Mouse (Mus musculus): Measurements from ENCODE around the gene Gm20388. TPM values are rescaled to one million over a fixed set of nuclear protein-coding genes. Genes with fewer than 3 reads are reported as not detected.

The Gm20388 gene
- polyA plus RNA-seq, 1 experiment from 2014 or later: not detected

GRCm38 (mm10) chr8:122475580-122476320 is 2565.1 kb downstream of the Gm20388 start, which contains the start of the genes Rnf166 and Ctu2:
Gene Rnf166, minus strand, starts transcription at chr8:122476064.
Gene Ctu2, plus strand, starts transcription at chr8:122476143.
- H3K9me3 ChIP-seq (replicated peaks): no peaks in the 10 kb centered on the region
- H3K4me3 ChIP-seq: peak within 1 kb of the TSS; percentile 98
- peak within 1 kb of the TSS; percentile 97 for H3K9ac ChIP-seq
- H3K4me2 ChIP-seq: peak within 1 kb of the TSS; percentile 88
- peak within 1 kb of the TSS; percentile 86 for H3K27ac ChIP-seq
- peaks cover 39% of the 10 kb centered on the region for H3K36me3 ChIP-seq
- peak; percentile 88 for ATAC-seq (replicated peaks; ENCODE audit: insufficient number of reproducible peaks, insufficient read depth, low FRiP score, low read depth)
- H3K4me1 ChIP-seq (replicated peaks): peaks cover 32% of the 10 kb centered on the region
- WGBS: under 1% methylated on average over 98 of the region's 103 CpGs
- no peaks in the 10 kb centered on the region for H3K27me3 ChIP-seq

GRCm38 (mm10) chr8:122482448-122482847 is 2571.8 kb downstream of the Gm20388 start:
- peaks cover 91% of the 10 kb centered on the region for H3K36me3 ChIP-seq
- H3K9me3 ChIP-seq (replicated peaks): no peaks in the 10 kb centered on the region
- ATAC-seq (replicated peaks; ENCODE audit: insufficient number of reproducible peaks, insufficient read depth, low FRiP score, low read depth): no peak
- 89% methylated on average over 8 of the region's 8 CpGs for WGBS
- H3K27ac ChIP-seq: no peak overlapping the region
- no peaks in the 10 kb centered on the region for H3K27me3 ChIP-seq
- H3K9ac ChIP-seq: no peak overlapping the region
- H3K4me2 ChIP-seq: no peak overlapping the region
- no peaks in the 10 kb centered on the region for H3K4me1 ChIP-seq (replicated peaks)
- H3K4me3 ChIP-seq: no peak overlapping the region

GRCm38 (mm10) chr8:122483877-122484276 is 2573.2 kb downstream of the Gm20388 start:
- 93% methylated on average over 7 of the region's 7 CpGs for WGBS
- Histone ChIP-seq H3K4me3 (no peak overlapping the region), H3K36me3 (peaks cover 89% of the 10 kb centered on the region), H3K9ac (no peak overlapping the region), H3K27ac (no peak overlapping the region), H3K4me1 (replicated peaks) (no peaks in the 10 kb centered on the region), H3K27me3 (no peaks in the 10 kb centered on the region), H3K4me2 (no peak overlapping the region), H3K9me3 (replicated peaks) (no peaks in the 10 kb centered on the region)
- no peak for ATAC-seq (replicated peaks; ENCODE audit: insufficient number of reproducible peaks, insufficient read depth, low FRiP score, low read depth)

DNA sequence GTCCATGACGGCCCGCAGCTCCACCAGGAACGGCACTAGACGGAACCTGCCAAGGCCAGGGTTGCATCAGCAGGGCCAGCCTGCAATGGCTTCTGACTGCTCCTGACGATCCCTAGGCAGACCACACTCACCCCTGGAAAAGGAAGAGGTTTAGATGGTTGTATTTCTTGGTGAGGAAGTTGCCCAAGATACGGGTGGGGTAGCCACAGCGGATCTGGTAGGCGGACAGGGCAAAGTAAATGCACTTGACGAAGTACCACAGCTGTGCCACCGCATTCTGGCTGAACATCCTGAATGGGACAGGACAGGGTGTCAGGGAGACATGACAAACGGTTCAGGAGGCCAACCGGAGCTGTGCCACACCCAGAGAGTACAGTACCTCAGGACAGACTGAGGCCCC is 2574.2 kb downstream of the Gm20388 start:
- Histone ChIP-seq H3K4me2 (no peak overlapping the region), H3K9me3 (replicated peaks) (no peaks in the 10 kb centered on the region), H3K27me3 (no peaks in the 10 kb centered on the region), H3K27ac (no peak overlapping the region), H3K4me1 (replicated peaks) (no peaks in the 10 kb centered on the region), H3K4me3 (no peak overlapping the region), H3K9ac (no peak overlapping the region), H3K36me3 (peaks cover 89% of the 10 kb centered on the region)
- WGBS: 84% methylated on average over 12 of the region's 12 CpGs
- no peak for ATAC-seq (replicated peaks; ENCODE audit: insufficient number of reproducible peaks, insufficient read depth, low FRiP score, low read depth)

- H3K4me2 ChIP-seq: no peak overlapping the region
- no peak overlapping the region for H3K9ac ChIP-seq
- ATAC-seq (replicated peaks; ENCODE audit: insufficient number of reproducible peaks, insufficient read depth, low FRiP score, low read depth): no peak
- no peak overlapping the region for H3K27ac ChIP-seq
- H3K9me3 ChIP-seq (replicated peaks): no peaks in the 10 kb centered on the region
- no peak overlapping the region for H3K4me3 ChIP-seq
- WGBS: 94% methylated on average over 9 of the region's 9 CpGs
- no peaks in the 10 kb centered on the region for H3K27me3 ChIP-seq
- peaks cover 75% of the 10 kb centered on the region for H3K36me3 ChIP-seq
- H3K4me1 ChIP-seq (replicated peaks): no peaks in the 10 kb centered on the region
These were observed 2577.7 kb downstream of the Gm20388 start for GRCm38 (mm10) chr8:122488387-122488786.

DNA sequence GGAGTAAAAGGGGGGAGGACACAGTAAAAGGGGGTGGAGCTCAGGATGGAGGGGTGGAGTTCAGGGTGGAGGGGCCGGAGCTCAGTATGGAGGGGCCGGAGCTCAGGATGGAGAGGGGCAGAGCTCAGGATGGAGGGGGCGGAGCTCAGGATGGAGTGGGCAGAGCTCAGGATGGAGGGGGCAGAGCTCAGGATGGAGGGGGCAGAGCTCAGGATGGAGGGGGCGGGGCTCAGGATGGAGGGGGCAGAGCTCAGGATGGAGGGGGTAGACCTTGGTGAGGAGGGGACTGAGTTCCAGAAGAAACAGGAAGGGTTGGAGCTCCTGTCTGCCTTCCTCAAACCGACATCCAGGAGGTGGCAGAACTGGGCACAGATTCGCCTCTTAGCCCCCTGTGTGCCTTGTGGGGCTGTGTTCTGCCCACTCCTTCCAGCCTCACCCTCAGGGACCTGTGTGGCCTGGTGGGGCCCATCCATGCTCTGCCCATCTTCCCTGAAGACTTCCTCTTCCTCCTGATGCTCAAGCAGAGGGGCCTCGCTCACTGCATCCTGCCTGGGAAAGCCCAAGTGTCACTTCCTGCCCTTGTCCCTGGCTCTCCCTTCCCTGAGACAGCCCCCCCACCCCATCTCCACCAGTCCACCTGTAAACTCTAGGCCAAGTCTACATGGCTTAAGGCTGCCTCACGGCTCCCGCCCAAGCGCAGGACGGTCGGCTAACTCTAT is 2586.5 kb downstream of the Gm20388 start:
- whole genome bisulfite sequencing: 75% methylated on average over 12 of the region's 12 CpGs
- H3K27me3 ChIP-seq: no peaks in the 10 kb centered on the region
- peak; percentile 8; the same call in 1 of the 2 replicates for ATAC-seq (replicated peaks; ENCODE audit: insufficient number of reproducible peaks, insufficient read depth, low FRiP score, low read depth)
- H3K4me3 ChIP-seq: no peak overlapping the region
- H3K9me3 ChIP-seq (replicated peaks): no peaks in the 10 kb centered on the region
- peak overlapping the region; percentile 44 for H3K27ac ChIP-seq
- no peak overlapping the region for H3K4me2 ChIP-seq
- no peak overlapping the region for H3K9ac ChIP-seq
- H3K36me3 ChIP-seq: peaks cover 53% of the 10 kb centered on the region
- H3K4me1 ChIP-seq (replicated peaks): peaks cover 6% of the 10 kb centered on the region; the same call in 1 of the 2 replicates

GRCm38 (mm10) chr8:122497912-122498311 is 2587.3 kb downstream of the Gm20388 start:
- WGBS: 68% methylated on average over 17 of the region's 17 CpGs
- Histone ChIP-seq H3K27ac (peak overlapping the region; percentile 44), H3K9me3 (replicated peaks) (no peaks in the 10 kb centered on the region), H3K27me3 (no peaks in the 10 kb centered on the region), H3K4me1 (replicated peaks) (peaks cover 6% of the 10 kb centered on the region; the same call in 1 of the 2 replicates), H3K4me2 (no peak overlapping the region), H3K9ac (no peak overlapping the region), H3K36me3 (peaks cover 50% of the 10 kb centered on the region), H3K4me3 (no peak overlapping the region)
- no peak for ATAC-seq (replicated peaks; ENCODE audit: insufficient number of reproducible peaks, insufficient read depth, low FRiP score, low read depth)

GRCm38 (mm10) chr8:122500856-122501255 is 2590.2 kb downstream of the Gm20388 start:
- H3K9me3 ChIP-seq (replicated peaks): no peaks in the 10 kb centered on the region
- no peak overlapping the region for H3K4me2 ChIP-seq
- no peak overlapping the region for H3K9ac ChIP-seq
- H3K36me3 ChIP-seq: peaks cover 26% of the 10 kb centered on the region
- WGBS: 26% methylated on average over 10 of the region's 10 CpGs
- H3K4me1 ChIP-seq (replicated peaks): peaks cover 6% of the 10 kb centered on the region; the same call in 1 of the 2 replicates
- peak; percentile 34; the same call in 1 of the 2 replicates for ATAC-seq (replicated peaks; ENCODE audit: insufficient number of reproducible peaks, insufficient read depth, low FRiP score, low read depth)
- H3K4me3 ChIP-seq: no peak overlapping the region
- no peak overlapping the region for H3K27ac ChIP-seq
- H3K27me3 ChIP-seq: no peaks in the 10 kb centered on the region

DNA sequence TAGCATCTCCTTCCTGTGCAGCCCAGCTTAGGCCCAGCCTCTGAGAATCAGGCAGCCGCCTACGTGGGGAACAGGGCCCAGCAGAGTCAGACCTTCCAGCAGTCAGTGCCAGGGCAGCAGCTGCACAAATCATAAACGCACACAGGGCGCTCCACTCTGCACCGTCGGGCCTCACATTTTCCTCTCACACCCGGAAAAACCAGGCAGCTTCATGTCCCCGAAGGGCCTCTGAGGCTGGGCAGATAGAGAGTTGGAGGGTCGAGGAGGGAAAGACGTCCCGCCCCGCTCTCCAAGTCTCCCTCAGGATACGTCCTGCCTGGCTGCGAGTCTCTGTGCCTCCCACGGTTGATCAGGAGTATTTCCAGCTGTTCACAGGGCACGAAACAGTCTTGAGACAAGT is 2600.9 kb downstream of the Gm20388 start:
- no peak overlapping the region for H3K4me3 ChIP-seq
- peak; percentile 42 for ATAC-seq (replicated peaks; ENCODE audit: insufficient number of reproducible peaks, insufficient read depth, low FRiP score, low read depth)
- WGBS: 56% methylated on average over 16 of the region's 16 CpGs
- H3K9ac ChIP-seq: no peak overlapping the region
- H3K36me3 ChIP-seq: no peaks in the 10 kb centered on the region; the same call in 1 of the 2 replicates
- H3K9me3 ChIP-seq (replicated peaks): no peaks in the 10 kb centered on the region
- no peak overlapping the region for H3K4me2 ChIP-seq
- peaks cover 34% of the 10 kb centered on the region for H3K4me1 ChIP-seq (replicated peaks)
- peak overlapping the region; percentile 64 for H3K27ac ChIP-seq
- H3K27me3 ChIP-seq: no peaks in the 10 kb centered on the region

GRCm38 (mm10) chr8:122512392-122512791 is 2601.8 kb downstream of the Gm20388 start:
- H3K9ac ChIP-seq: no peak overlapping the region

GRCm38 (mm10) chr8:122515699-122516098 is 2605.1 kb downstream of the Gm20388 start:
- Histone ChIP-seq H3K27ac (no peak overlapping the region), H3K36me3 (no peaks in the 10 kb centered on the region), H3K9ac (no peak overlapping the region), H3K4me1 (replicated peaks) (peaks cover 68% of the 10 kb centered on the region), H3K4me2 (no peak overlapping the region), H3K9me3 (replicated peaks) (no peaks in the 10 kb centered on the region), H3K27me3 (no peaks in the 10 kb centered on the region), H3K4me3 (no peak overlapping the region)
- no peak for ATAC-seq (replicated peaks; ENCODE audit: insufficient number of reproducible peaks, insufficient read depth, low FRiP score, low read depth)
- WGBS: 86% methylated on average over 14 of the region's 14 CpGs

More at GRCm38 (mm10) chr8:122512392-122512791, 2601.8 kb downstream of the Gm20388 start:
- WGBS: 57% methylated on average over 7 of the region's 7 CpGs
- no peak for ATAC-seq (replicated peaks; ENCODE audit: insufficient number of reproducible peaks, insufficient read depth, low FRiP score, low read depth)
- Histone ChIP-seq H3K4me2 (no peak overlapping the region), H3K4me3 (no peak overlapping the region), H3K9me3 (replicated peaks) (no peaks in the 10 kb centered on the region), H3K27me3 (no peaks in the 10 kb centered on the region), H3K36me3 (no peaks in the 10 kb centered on the region), H3K4me1 (replicated peaks) (peaks cover 41% of the 10 kb centered on the region), H3K27ac (peak overlapping the region; percentile 64; the same call in 1 of the 2 replicates)
